In genomic region chr11:68657811-68658210, GRCm38 (mm10) we compare ENCODE assay signal across 8 mouse cellular contexts. TPM values are rescaled to one million over a fixed set of nuclear protein-coding genes. Genes with fewer than 3 reads are reported as not detected.
DNase-seq lines count a peak whose midpoint lies in the region; ATAC-seq and TF ChIP-seq lines count a peak whose summit lies in the region.

No protein-coding gene starts in this region.

- intact Hi-C loops in heart, postnatal 14 days (cut with DNase I): no loop called here
- intact Hi-C loops in left cerebral cortex, postnatal 14 days (cut with DNase I): no loop called here

- H3K9ac ChIP-seq in forebrain, postnatal 0 days: no peak overlapping the region
- H3K9ac ChIP-seq in forebrain, embryonic 13.5 days: no peak overlapping the region
- no peak overlapping the region for H3K9ac ChIP-seq in embryonic facial prominence, embryonic 12.5 days
- no peak overlapping the region for H3K9ac ChIP-seq in stomach, embryonic 14.5 days (replicated peaks; ENCODE audit: low read depth, low read length)

- H3K27ac ChIP-seq in forebrain, postnatal 0 days (ENCODE audit: low read depth, low read length): peak overlapping the region; percentile 64
- no peak overlapping the region for H3K27ac ChIP-seq in forebrain, embryonic 13.5 days
- peak overlapping the region; percentile 38 for H3K27ac ChIP-seq in embryonic facial prominence, embryonic 12.5 days
- peak overlapping the region; percentile 86 for H3K27ac ChIP-seq in stomach, embryonic 14.5 days (ENCODE audit: low read length)
- H3K27ac ChIP-seq in midbrain, embryonic 10.5 days (replicated peaks): no peak overlapping the region

- ATAC-seq in forebrain, postnatal 0 days: peak; percentile 82
- ATAC-seq in forebrain, embryonic 13.5 days: no peak
- ATAC-seq in embryonic facial prominence, embryonic 12.5 days (ENCODE audit: insufficient number of reproducible peaks, insufficient read depth, low FRiP score, low TSS enrichment): no peak
- ATAC-seq in stomach, embryonic 14.5 days (ENCODE audit: insufficient number of reproducible peaks, insufficient read depth, low FRiP score, low read depth): peak; percentile 72; the same call in 1 of the 2 replicates

- no peaks in the 10 kb centered on the region for H3K9me3 ChIP-seq in forebrain, postnatal 0 days (ENCODE audit: low read length)
- no peaks in the 10 kb centered on the region for H3K9me3 ChIP-seq in forebrain, embryonic 13.5 days (replicated peaks)
- H3K9me3 ChIP-seq in embryonic facial prominence, embryonic 12.5 days: no peaks in the 10 kb centered on the region
- no peaks in the 10 kb centered on the region for H3K9me3 ChIP-seq in stomach, embryonic 14.5 days (ENCODE audit: control insufficient read depth, low read depth, low read length)
- no peaks in the 10 kb centered on the region for H3K9me3 ChIP-seq in midbrain, embryonic 10.5 days (replicated peaks)

- TF ChIP-seq CTCF in forebrain, postnatal 0 days (IDR thresholded peaks at IDR 0.05; ENCODE audit: low read depth): no peak

- no peaks in the 10 kb centered on the region for H3K27me3 ChIP-seq in forebrain, postnatal 0 days (ENCODE audit: insufficient read depth, low read length)
- no peaks in the 10 kb centered on the region for H3K27me3 ChIP-seq in forebrain, embryonic 13.5 days
- H3K27me3 ChIP-seq in embryonic facial prominence, embryonic 12.5 days: no peaks in the 10 kb centered on the region
- H3K27me3 ChIP-seq in stomach, embryonic 14.5 days (ENCODE audit: control insufficient read depth, insufficient read depth, low read length): no peaks in the 10 kb centered on the region
- H3K27me3 ChIP-seq in midbrain, embryonic 10.5 days (ENCODE audit: low read depth, poor library complexity, severe bottlenecking): no peaks in the 10 kb centered on the region

- peak; percentile 83 for DNase-seq in forebrain, postnatal 0 days
- peak; percentile 71 to 82 for DNase-seq in heart, postnatal 14 days
- DNase-seq in left cerebral cortex, postnatal 14 days (ENCODE audit: low spot score in 2 of 2): peak; percentile 93 to 95
- DNase-seq in thymus, postnatal 4 days: no peak
- no peak for DNase-seq in midbrain, embryonic 10.5 days (ENCODE audit: low spot score)

- no peak overlapping the region for H3K4me3 ChIP-seq in forebrain, postnatal 0 days (ENCODE audit: low read depth, low read length)
- no peak overlapping the region for H3K4me3 ChIP-seq in forebrain, embryonic 13.5 days
- H3K4me3 ChIP-seq in embryonic facial prominence, embryonic 12.5 days: no peak overlapping the region
- H3K4me3 ChIP-seq in stomach, embryonic 14.5 days (ENCODE audit: low read depth, low read length): no peak overlapping the region
- H3K4me3 ChIP-seq in midbrain, embryonic 10.5 days: no peak overlapping the region

- no peaks in the 10 kb centered on the region for H3K36me3 ChIP-seq in forebrain, postnatal 0 days (ENCODE audit: insufficient read depth)
- H3K36me3 ChIP-seq in forebrain, embryonic 13.5 days (ENCODE audit: poor library complexity, severe bottlenecking): no peaks in the 10 kb centered on the region
- no peaks in the 10 kb centered on the region for H3K36me3 ChIP-seq in embryonic facial prominence, embryonic 12.5 days
- no peaks in the 10 kb centered on the region for H3K36me3 ChIP-seq in stomach, embryonic 14.5 days (ENCODE audit: control insufficient read depth, insufficient read depth, low read length)
- H3K36me3 ChIP-seq in midbrain, embryonic 10.5 days: no peaks in the 10 kb centered on the region

- H3K4me2 ChIP-seq in forebrain, postnatal 0 days (ENCODE audit: low read depth): no peak overlapping the region
- no peak overlapping the region for H3K4me2 ChIP-seq in forebrain, embryonic 13.5 days
- no peak overlapping the region for H3K4me2 ChIP-seq in embryonic facial prominence, embryonic 12.5 days (replicated peaks)
- no peak overlapping the region for H3K4me2 ChIP-seq in stomach, embryonic 14.5 days (replicated peaks; ENCODE audit: low read depth, low read length)

- peaks cover 9% of the 10 kb centered on the region; the same call in 1 of the 2 replicates for H3K4me1 ChIP-seq in forebrain, postnatal 0 days (ENCODE audit: insufficient read depth)
- no peaks in the 10 kb centered on the region for H3K4me1 ChIP-seq in forebrain, embryonic 13.5 days
- H3K4me1 ChIP-seq in embryonic facial prominence, embryonic 12.5 days: peaks cover 12% of the 10 kb centered on the region; the same call in 1 of the 2 replicates
- H3K4me1 ChIP-seq in stomach, embryonic 14.5 days (ENCODE audit: control insufficient read depth, insufficient read depth, low read length): peaks cover 20% of the 10 kb centered on the region; the same call in 1 of the 2 replicates
- H3K4me1 ChIP-seq in midbrain, embryonic 10.5 days: 0 out of 2 replicates have a peak, but pooled peaks cover 4% of the 10 kb centered on the region

- WGBS in forebrain, postnatal 0 days: 38% methylated on average over 9 of the region's 9 CpGs
- WGBS in forebrain, embryonic 13.5 days: 73% methylated on average over 9 of the region's 9 CpGs
- 62% methylated on average over 9 of the region's 9 CpGs for WGBS in embryonic facial prominence, embryonic 12.5 days
- WGBS in stomach, embryonic 14.5 days: 25% methylated on average over 9 of the region's 9 CpGs
- 86% methylated on average over 9 of the region's 9 CpGs for WGBS in midbrain, embryonic 10.5 days

RNA-seq across cellular contexts. Expression of gene Myh10, which starts 33.5 kb away (rescaled TPM):
- 141 and 183 TPM in 2 replicates for total RNA-seq in forebrain, postnatal 0 days (2014; rRNA removed)
- 50.4 and 68.0 TPM in 2 replicates for polyA plus RNA-seq in forebrain, postnatal 0 days (2015; fragmentation: Nextera tagmentation; extraction: Ambion mirVana)
- polyA plus RNA-seq in forebrain, embryonic 13.5 days (2015; fragmentation: Nextera tagmentation; extraction: Ambion mirVana): 108 and 122 TPM in 2 replicates
- polyA plus RNA-seq in embryonic facial prominence, embryonic 12.5 days (2016; fragmentation: Nextera tagmentation; extraction: Ambion mirVana): 161 and 169 TPM in 2 replicates
- total RNA-seq in heart, postnatal 14 days (2021): 10 to 100 TPM; 44.0 to 46.9 TPM
- total RNA-seq in left cerebral cortex, postnatal 14 days (2021): 100 to 1,000 TPM; 199 TPM
- polyA plus RNA-seq in stomach, embryonic 14.5 days (2014; fragmentation: Nextera tagmentation; extraction: Ambion mirVana): 114 and 118 TPM in 2 replicates
- 134 and 157 TPM in 2 replicates for polyA plus RNA-seq in midbrain, embryonic 10.5 days (2016; fragmentation: Nextera tagmentation; extraction: Ambion mirVana)

Comparison
In these comparisons a context has a peak if more than half of its experiments do, and no peak if none do; other contexts are left out.
1. ATAC-seq: peak in forebrain, postnatal 0 days (single experiment) and stomach, embryonic 14.5 days (single experiment); none in forebrain, embryonic 13.5 days (single experiment) and embryonic facial prominence, embryonic 12.5 days (single experiment).
2. H3K27ac ChIP-seq: peak in forebrain, postnatal 0 days (single experiment), embryonic facial prominence, embryonic 12.5 days (single experiment) and stomach, embryonic 14.5 days (single experiment); none in forebrain, embryonic 13.5 days (single experiment) and midbrain, embryonic 10.5 days (single experiment).
3. DNase-seq: peak in forebrain, postnatal 0 days (single experiment), heart, postnatal 14 days (2 of 2) and left cerebral cortex, postnatal 14 days (2 of 2); none in thymus, postnatal 4 days (single experiment) and midbrain, embryonic 10.5 days (single experiment).